Mouse (Mus musculus): ENCODE results near the gene Slc4a1. TPM values are rescaled to one million over a fixed set of nuclear protein-coding genes. Genes with fewer than 3 reads are reported as not detected.
"Not testable (repeated sequence)": the region's sequence is repeated elsewhere in the genome, so short reads cannot be mapped to it uniquely, and the experiment has no call there.

Slc4a1 gene
- total RNA-seq, 2 experiments from 2014 or later: 0.23 to 0.80 TPM

DNA sequence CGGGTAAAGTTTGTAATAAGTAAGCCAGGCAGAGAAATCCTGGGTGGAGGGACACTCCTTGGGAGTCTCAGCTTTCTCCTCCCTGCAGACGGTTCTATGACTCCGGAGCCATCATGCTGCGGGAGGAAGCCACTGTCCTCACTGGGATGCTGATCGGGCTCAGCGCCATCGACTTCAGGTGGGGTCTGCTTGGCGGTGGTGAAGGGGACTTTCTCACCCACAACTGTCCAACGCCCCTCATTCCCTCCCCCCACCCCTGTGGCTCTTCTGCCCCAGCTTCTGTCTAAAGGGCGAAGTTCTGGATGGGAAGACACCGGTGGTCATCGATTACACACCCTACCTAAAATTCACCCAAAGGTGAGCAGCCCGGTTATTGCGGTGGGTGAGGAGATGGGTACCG, 33.1 kb upstream of the Slc4a1 start:
- DNase-seq (ENCODE audit: low spot score in 2 of 2): no peak

DNA sequence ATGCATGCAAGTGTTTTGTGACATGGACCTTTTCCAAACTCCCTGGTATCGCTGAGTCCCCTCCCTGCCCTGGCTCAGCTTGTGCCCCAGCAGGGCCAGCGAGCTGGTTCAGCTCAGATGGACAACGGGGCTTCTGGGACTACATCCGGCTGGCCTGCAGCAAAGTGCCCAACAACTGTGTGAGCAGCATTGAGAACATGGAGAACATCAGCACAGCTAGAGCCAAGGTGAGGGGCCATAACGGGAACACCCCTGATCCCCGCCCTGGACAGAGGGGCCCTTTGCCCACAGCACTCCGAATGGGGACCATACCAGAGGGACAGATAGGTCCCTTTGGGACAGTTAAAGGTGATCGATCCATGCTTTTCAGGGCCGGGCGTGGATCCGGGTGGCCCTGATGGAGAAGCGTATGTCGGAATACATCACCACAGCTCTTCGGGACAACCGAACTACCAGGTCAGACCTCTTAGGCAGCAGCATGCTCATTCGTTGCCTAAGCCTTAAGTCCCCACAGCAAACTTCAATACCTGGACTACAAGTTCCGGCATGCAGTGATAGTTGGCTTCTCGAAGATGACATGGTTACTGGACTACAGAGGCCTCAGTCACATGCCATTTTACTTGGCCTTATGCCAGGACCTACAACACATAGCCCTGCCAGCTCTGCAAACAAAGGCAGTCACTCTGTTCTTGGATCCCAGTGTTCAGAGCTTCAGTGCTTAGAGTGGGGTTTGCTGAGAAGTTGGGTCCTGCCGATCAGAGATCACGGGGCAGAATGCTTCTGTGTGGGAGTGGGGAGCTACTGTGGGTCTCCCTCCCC, 32.2 kb upstream of the Slc4a1 start:
- no peak for DNase-seq (ENCODE audit: low spot score in 2 of 2)

DNA sequence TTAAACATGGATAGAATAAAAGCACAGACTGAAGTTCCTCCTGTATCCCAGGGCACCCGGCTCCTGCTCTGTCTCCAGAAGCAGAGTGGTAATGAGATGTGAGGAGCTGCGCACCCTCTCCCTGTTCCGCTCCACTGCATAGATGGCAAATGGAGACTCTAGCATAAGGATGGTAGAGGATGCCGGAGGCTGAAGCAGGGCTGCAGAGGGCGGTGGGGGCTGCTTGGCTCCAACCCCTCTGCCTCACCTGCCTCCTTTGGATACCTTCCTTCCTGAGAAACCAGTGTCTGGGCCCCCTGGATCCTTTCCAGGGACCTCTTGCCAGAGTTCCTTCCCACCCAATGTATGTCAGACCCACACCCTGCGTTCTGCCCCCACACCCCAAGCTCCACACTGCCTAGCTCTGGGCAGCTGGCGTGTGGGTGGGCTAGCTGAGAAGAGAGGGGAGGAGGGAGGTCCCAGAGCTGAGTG, 30.7 kb upstream of the Slc4a1 start:
- DNase-seq (ENCODE audit: low spot score in 2 of 2): no peak

DNA sequence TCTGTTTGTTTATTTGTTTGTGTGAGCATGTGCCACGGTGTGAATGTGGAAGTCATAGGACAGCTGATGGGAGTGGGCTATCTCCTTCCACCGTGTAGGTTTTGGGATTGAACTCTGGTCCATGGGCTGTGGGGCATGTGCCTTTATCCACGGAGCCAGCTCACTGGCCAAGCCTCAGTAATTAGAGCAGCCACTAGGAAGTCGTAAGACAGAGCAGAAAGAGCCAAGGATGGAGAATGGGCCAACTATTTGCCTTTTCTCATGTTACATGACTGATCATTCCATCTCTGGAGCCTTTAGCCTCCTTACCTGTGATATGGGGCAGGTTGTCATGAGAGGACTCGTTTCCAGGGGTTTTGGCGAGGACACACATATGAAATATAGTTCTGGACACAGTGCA, 30.3 kb upstream of the Slc4a1 start:
- no peak for DNase-seq (ENCODE audit: low spot score in 2 of 2)

DNA sequence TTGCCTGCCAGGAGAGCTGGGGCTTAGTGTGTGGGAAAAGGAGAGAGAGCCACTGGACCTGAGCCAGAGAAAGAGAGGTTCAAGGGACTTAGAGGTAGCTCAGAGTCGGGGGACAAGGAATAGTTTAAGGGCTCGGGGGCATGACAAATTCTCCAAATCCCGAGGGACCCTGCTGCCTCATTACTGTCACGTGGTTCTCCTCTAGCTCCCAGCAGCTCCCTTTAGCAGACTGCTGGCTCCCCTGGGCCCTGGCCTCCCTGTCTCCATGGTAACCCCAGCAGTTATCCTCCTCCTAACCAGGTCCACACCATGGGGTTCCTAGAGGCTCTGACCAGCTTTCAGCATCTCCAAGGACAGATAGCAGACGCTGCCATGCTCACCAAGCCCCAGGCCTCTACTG, 29.2 kb upstream of the Slc4a1 start:
- no peak for DNase-seq (ENCODE audit: low spot score in 2 of 2)

DNA sequence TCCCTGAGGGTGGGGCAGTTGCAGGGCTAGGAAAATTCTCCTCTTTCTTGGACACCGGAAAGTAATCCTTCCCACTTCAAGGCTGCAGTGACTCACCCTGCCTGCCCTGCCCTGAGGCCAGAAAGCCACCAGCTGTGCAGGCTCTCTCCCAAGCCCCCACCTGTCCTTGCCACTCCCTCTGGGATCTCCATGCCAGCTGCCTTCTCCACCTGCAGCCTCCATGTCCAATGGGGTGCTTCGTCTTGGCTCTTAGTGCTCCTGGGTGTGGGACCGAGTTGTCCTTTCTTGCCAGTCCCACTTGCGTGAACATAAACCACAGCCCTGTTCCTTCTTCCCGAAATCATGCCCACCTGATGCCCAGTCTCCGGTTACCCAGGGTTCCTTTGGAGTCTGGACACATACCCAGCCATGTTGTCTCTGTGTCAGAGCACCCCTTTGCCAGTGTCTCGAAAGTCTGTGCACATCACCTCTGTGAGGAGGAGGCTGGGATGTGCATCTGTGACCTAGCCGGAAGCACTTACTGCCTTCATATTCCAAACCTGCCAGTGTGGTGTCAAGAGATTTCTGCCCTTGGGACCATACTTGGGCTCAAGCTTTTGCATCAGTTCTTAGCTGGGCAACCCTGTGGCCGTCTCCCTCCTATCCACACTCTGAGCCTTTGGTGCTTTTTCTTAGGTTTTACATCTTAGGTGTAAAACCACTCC, 28.6 kb upstream of the Slc4a1 start:
- DNase-seq (ENCODE audit: low spot score in 2 of 2): no peak

DNA sequence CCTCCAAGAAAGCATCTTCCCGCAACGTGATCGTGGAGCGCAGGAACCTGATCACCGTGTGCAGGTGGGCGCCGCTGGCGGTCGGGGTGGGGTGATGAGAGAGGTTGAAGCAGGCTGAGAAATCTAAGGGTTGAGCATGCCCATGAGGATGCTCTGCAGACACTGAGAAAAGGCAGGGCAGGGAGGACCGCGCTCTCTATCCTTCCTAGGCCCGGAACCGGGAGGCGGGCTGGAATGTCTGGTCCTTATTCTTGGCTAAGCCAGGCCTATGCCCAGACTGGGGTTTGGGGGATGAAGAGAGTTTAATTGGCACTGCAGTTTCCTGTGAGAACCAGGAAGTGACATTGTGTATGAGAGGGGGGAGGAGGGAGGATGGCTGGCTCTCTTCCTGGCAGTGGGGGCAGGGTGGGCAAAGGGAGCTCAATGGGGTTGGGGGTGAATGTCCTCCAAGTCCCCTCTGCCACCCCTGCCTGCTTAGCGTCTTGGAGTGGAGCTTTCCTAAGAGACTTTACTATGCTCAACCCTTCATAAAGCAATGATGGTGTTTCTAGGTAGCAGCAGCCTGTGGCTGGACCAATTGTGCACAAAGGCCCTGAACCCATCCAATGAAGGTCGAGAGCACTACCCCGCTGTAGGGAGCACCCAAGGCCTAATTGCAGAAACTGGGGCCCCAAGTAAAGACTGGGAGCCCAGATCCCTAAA, 27.9 kb upstream of the Slc4a1 start:
- no peak for DNase-seq (ENCODE audit: low spot score in 2 of 2)

DNA sequence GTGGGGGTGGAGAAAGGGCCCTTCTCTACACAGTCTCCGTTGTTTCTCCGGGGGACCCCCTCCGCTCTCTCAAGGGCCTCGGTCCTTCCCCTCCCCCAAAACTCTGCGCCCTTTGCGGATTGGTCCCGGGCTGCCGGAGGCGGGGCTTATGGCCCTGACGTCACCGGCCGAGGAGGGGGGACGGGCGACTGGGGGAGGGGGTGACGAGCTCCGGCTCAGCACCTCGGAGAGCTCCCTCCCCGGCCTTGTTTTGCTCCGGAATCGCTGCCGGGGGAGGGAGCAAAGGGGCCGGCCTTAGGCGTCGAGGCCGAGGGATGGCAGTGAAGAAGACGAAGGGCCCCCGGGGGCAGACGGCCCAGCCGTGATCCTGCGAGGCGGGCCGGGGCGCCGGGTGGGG, 27.2 kb upstream of the Slc4a1 start, which contains the start of gene Rundc3a:
Gene Rundc3a (plus strand): TSS at position 166 of the 397 bp plus-strand sequence.
- DNase-seq (ENCODE audit: low spot score in 2 of 2): peak; percentile 86 to 89

DNA sequence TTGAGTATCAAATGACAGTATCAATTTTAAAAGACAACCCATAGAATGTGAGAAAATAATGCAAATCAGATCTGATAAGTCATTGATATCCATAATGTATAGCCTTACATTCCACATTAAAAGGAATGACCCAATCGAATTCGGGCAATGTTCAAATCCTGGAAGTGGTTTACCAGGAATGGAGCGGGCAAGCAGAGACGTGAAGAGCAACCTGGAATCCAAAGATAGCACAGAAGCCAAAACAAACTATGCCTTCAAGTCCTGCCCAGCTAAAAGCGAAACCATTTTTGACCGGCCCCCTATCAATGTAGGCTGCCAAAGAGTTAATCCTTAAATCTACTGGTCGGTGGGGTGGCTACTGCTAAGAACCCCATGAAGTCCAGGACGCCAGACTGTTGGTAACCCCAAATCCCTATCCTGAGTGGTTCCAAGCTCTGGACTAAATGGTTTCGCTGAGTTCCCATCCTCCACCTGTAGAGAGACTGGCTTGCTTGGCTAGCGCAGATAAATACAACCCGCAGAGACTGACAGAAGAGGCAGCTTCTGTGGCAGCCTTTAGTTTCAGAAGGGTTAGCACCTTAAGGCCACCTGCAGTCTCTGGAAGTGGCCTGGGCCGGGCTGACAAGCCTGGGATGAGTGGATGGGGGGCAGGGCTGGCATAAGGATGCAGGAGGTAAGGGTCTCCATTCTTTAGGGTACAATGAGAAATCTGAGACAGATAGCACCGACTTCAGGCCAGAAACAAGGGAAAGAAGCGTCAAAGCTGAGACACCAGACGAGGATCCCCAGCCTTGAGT, 26.6 kb upstream of the Slc4a1 start:
- DNase-seq (ENCODE audit: low spot score in 2 of 2): no peak

DNA sequence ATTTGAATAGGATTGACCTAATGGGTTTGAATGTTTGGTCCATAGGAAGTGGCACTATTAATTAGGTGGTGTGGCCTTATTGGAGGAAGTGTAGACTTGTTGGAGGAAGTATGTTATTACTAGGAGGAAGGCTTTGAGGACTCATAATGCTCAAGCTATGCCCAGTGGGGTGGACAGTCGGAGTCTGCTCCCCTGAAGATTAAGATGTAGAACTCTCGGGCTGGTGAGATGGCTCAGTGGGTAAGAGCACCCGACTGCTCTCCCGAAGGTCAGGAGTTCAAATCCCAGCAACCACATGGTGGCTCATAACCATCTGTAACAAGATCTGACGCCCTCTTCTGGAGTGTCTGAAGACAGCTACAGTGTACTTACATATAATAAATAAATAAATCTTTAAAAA, 23.4 kb upstream of the Slc4a1 start:
- not testable (repeated sequence) for DNase-seq (ENCODE audit: low spot score in 2 of 2)

DNA sequence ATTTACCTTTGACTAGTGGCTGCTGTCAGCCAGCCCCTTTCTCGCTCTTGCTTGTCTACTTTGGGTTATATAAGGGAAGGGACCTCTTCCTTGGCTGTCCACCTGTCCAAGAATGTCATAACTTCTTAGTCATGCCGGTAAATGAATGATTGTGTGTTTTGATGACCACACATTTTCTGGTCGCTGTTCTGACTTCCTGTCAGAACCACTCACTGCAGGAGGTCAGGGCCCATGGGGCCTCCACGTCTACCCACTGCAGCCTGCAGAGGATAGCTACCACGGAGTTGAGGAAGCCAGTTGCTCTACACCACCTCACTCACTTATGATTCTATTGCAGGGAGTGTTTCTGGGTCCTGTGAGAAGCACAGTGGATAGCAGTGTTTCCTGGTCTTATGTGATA, 20.1 kb upstream of the Slc4a1 start:
- DNase-seq (ENCODE audit: low spot score in 2 of 2): no peak

DNA sequence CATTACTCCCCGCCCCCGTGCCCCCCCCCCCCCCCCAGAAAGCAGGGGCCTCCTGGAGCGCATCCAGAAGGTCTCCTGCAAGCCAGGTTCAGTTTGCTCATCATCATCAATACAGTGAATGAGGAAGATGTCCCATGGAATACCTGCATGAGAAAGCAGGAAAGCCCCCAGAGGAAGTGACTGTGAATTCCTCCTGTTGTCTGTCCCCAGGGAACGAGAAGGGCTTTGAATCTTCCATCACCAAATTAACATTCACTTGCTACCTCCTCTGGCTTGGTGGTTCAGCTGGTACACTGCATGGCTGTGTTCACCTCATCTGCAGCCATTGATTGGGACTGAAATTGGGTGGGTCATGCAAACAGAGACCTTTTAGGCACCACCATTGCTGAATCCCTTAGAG, 19.1 kb upstream of the Slc4a1 start:
- no peak for DNase-seq (ENCODE audit: low spot score in 2 of 2)

DNA sequence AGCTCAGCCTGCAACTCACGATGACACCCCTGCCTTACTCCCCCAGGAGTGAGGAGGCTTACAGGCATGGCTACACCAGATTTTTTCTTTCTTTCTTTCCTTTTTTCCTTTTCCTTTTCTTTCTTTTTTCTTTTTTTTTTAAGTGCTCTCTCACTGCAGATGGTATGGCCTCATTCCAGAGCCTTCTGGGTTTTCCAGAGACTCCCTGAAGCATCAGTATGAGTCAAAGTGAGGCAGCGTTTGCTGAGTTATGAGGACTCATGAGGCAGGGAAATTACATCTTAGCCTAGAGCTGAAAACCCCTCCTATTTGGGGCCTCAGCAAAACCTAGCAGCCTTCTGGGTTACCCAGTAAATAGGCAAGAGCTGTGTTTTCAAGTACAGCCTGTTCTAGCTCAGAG, 18.4 kb upstream of the Slc4a1 start:
- no peak for DNase-seq (ENCODE audit: low spot score in 2 of 2)

DNA sequence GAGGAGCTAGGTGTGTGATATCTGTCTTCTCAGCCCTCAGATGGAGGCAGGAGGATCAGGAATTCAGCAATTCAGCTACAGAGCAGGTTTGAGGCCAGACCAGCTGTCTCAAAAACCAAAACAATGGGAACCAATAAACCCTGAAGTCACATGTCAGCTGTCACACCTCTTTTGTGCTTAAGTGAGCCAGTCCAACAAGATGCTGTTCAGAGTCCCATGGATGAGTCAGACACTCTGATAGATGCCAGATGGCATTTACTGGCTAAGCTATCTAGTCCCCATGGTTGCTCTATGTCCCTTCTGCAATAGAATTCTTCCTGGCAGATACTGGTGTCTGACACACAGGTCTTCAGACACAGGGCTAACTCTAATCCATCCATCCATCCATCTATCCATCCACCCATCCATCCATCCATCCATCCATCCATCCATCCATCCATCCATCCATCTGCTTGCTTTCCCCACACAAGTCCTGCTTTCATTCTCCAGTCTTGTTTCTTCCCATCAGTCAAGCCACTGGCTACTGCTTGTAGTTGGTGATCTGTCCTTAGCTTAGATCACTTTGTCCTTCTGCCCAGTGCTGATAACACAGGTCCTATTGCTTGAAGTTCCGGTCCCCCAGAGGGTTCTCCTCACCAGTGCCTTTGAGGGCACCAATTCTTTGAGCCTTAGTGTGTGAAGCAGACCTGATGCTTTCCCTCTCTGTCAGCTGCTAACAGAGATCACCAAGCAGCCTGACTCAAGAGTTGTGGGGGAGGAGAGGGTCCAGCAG, 17.5 kb upstream of the Slc4a1 start:
- DNase-seq (ENCODE audit: low spot score in 2 of 2): no peak

DNA sequence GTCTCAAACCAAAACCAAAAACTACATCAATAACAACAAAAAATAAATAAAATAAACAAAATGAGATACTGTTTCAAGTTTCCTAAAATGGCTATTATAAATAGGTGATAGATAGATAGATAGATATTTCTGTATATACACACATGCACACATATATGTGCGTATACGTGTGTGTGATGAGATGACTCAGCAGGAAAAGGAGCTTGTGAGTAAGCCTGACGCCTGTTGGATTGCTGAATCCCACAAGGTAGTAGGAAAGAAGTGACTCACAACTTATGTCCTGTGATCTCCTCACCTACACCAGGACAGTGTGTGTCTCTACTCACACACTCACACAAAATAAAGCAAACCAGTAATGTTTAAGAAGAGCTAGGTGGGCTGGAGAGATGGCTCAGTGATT, 16.8 kb upstream of the Slc4a1 start:
- DNase-seq (ENCODE audit: low spot score in 2 of 2): no peak

DNA sequence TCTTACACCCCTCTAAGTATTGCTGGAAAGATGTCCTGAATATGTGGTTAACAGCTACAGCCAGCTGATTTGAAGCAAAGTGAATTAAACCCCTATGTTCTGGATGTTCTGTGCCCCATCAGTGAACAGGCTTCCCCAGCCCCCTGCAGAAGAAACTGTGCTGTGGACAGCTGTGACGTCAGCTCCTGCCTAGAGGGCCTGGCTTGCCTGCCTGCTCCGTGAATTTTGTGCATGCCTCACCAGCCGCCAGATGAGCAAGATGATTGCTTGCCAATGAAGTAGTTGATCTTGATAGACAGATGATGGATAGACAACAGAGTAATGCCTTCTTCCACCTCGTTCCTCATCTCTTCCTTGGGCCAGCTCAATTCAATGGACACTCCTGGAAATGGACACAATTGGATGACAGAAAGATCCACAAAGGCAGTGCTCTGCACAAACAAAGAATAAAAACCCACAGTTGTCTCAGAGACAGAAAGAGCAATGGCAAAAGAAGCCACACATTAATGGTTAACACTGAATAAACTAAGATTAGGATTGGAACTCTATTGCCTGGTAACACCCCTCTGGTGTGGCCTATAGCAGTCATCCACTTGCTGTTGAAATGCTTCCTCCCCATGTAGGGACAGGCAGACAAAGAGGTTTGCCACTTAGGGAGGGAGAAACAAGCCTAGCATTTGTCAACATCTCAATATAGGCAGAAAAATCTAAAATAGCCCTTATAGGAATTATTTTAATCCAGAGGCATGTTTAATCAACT, 15.5 kb upstream of the Slc4a1 start:
- no peak for DNase-seq (ENCODE audit: low spot score in 2 of 2)

DNA sequence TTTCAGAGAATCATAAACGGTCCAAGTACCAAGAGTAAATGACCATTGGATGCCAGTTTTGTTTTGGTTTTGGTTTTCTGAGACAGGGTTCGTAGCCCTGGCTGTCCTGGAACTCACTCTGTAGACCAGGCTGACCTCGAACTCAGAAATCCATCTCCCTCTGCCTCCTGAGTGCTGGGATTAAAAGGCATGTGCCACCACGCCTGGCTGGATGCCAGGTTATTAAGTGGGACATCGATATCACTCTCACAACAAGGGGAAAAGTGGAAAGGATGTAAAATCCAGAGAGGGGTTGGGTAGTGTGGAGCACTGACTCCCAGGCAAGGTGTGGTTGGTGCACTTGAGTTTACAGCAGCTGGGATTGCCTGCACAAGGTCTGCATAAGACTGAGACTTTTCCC, 14.1 kb upstream of the Slc4a1 start:
- no peak for DNase-seq (ENCODE audit: low spot score in 2 of 2)

DNA sequence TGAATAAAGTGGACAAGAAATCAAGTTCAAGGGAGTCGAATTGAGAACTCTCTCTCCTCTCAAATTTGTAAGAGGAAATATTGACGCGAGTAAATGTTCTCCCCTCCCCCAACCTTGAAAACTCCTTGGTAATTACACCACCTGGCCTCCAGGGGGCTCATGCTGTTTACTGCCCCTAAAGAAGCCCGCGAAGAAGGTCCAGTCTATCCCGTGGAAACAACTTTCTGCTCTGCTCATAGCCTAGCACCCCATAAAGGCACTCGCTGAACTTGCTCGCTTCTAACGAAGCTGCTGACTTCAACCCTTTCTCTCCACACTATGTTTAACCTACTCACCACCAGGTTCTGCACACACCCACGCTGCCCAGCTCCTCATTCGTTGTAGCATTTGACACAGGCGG, 11.2 kb upstream of the Slc4a1 start:
- DNase-seq (ENCODE audit: low spot score in 2 of 2): no peak

DNA sequence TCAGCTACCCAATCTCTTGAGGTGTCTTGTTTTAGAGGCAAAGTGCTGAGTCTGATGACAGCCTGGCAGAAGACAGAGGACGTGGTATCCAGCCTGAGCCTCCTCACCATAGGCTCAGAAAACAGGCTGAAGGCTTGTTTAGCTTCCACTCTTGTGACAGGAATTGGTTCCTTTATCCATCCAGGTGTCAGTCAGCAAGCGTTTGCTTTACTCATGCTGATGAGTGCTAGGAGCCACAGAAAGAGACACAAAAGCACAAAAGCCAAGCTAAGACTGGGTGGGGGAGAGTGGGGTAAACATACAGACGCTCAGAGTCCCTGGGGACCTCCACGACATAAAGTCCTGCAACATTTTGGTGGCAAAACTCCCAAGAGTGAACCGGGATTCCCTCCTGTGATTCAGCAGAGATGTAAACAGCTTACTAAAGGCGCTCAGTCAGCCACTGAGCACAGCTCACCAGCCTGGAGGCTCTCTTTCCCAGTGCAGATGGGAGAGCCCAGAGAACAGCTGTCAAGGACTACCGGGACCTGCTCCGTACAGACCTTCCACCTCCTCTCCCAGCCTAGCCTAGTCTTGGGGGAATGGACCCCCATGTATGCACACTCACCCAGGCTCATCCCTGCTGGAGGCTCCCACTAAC, 10.3 kb upstream of the Slc4a1 start:
- DNase-seq (ENCODE audit: low spot score in 2 of 2): no peak
